Comparison of ENCODE assay signal across 26 mouse cellular contexts in the genomic region with DNA sequence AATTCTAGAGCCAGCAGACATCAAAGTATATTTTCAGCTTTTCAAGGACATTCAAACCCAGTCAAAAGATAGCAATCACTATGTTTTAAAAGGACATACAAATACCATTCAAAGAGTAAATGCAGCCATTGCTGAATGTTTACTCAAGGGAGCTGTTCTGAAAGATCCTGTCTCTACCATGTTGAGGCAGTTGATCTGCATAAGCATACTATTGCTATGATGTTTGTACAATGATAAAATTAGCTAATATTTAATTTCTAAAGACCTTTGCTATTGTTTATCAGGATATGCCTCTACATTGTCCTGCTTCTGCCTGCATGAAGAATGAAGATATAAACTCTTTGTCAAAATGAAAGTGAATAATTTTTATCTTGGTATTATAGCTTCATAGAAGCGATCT.
"Had no signal": no experiment of that assay in that cellular context is flagged by ENCODE, and none has a peak within 500 bp of the region (broad histone marks: within the 10 kb centered on the region; RNA-seq: fewer than 3 reads in every experiment).

No protein-coding gene starts in this region.

- H3K4me2 ChIP-seq: heart, embryonic 12.5 days; hindbrain, embryonic 12.5 days; hindbrain, embryonic 14.5 days; kidney, embryonic 15.5 days; limb, embryonic 12.5 days; liver, embryonic 11.5 days had no signal

- H3K27me3 ChIP-seq: heart, embryonic 12.5 days; hindbrain, embryonic 12.5 days; kidney, embryonic 15.5 days; limb, embryonic 12.5 days had no signal

- H3K27ac ChIP-seq: gastrocnemius, adult 2 months; heart, embryonic 10.5 days; hindbrain, embryonic 10.5 days; hindbrain, embryonic 12.5 days; hindbrain, embryonic 14.5 days; kidney, embryonic 15.5 days; kidney, postnatal 0 days; layer of hippocampus, adult 2 months; left cerebral cortex, adult 2 months; limb, embryonic 10.5 days; limb, embryonic 12.5 days had no signal

- H3K4me3 ChIP-seq: gastrocnemius, adult 2 months; heart, embryonic 10.5 days; heart, embryonic 12.5 days; hindbrain, embryonic 10.5 days; hindbrain, embryonic 12.5 days; kidney, embryonic 15.5 days; layer of hippocampus, adult 2 months; left cerebral cortex, adult 2 months; limb, embryonic 10.5 days; limb, embryonic 12.5 days had no signal

- H3K9ac ChIP-seq: heart, embryonic 12.5 days; hindbrain, embryonic 12.5 days; hindbrain, embryonic 14.5 days; kidney, embryonic 15.5 days; limb, embryonic 12.5 days had no signal

- H3K9me3 ChIP-seq: heart, embryonic 10.5 days; heart, embryonic 12.5 days; hindbrain, embryonic 10.5 days; hindbrain, embryonic 12.5 days; kidney, embryonic 15.5 days; limb, embryonic 10.5 days; limb, embryonic 12.5 days had no signal

- H3K36me3 ChIP-seq: heart, embryonic 10.5 days; heart, embryonic 12.5 days; hindbrain, embryonic 10.5 days; hindbrain, embryonic 12.5 days; kidney, embryonic 15.5 days; limb, embryonic 10.5 days; limb, embryonic 12.5 days had no signal

- DNase-seq: gastrocnemius, adult 2 months; gastrocnemius, postnatal 10 days; gastrocnemius, postnatal 25 days; heart, adult 18-20 months; heart, postnatal 10 days; heart, postnatal 4 days; kidney, adult 11 months; kidney, adult 2 months; kidney, adult 9 months; kidney, postnatal 14 days; kidney, postnatal 4 days; liver had no signal

- H3K4me1 ChIP-seq: heart, embryonic 10.5 days; heart, embryonic 12.5 days; hindbrain, embryonic 10.5 days; hindbrain, embryonic 12.5 days; kidney, embryonic 15.5 days; limb, embryonic 10.5 days; limb, embryonic 12.5 days had no signal

- ATAC-seq: hindbrain, embryonic 16.5 days; inflammation-experienced regulatory T-cells, adult 6 months had no signal
